Mouse (Mus musculus) lung, embryonic 15.5 days (tissue): Measurements from ENCODE around the gene Git1. TPM values are rescaled to one million over a fixed set of nuclear protein-coding genes. Genes with fewer than 3 reads are reported as not detected.

Experiments
- ATAC-seq: fragments of 200-750 bp; cut with Nextera tagmentation; 2 replicates; pipeline ENCODE4 v1.8.0; 2017; ENCODE audit warnings: moderate number of reproducible peaks, borderline replicate concordance; ENCODE audit not compliant: low FRiP score, low TSS enrichment; ENCODE audit errors: extremely low read depth
- H3K27ac ChIP-seq: fragments of 300-500 bp; sonication (generic); 2 replicates; pipeline ENCODE4 v1.5.1; 2015; ENCODE audit warnings: moderate library complexity, mild to moderate bottlenecking, inconsistent platforms
- H3K27me3 ChIP-seq: fragments of 300-500 bp; sonication (generic); 2 replicates; pipeline ENCODE4 v1.6.1; 2015; ENCODE audit warnings: inconsistent platforms
- H3K36me3 ChIP-seq: fragments of 300-500 bp; sonication (generic); 2 replicates; pipeline ENCODE4 v1.6.1; 2015; ENCODE audit warnings: inconsistent platforms
- H3K4me1 ChIP-seq: fragments of 300-500 bp; sonication (generic); 2 replicates; pipeline ENCODE4 v1.6.1; 2015; ENCODE audit warnings: inconsistent platforms
- H3K4me2 ChIP-seq: fragments of 300-500 bp; sonication (generic); 2 replicates; pipeline ENCODE4 v1.6.1; 2015; ENCODE audit warnings: inconsistent platforms, mild to moderate bottlenecking, moderate library complexity
- H3K4me3 ChIP-seq: fragments of 300-500 bp; sonication (generic); 2 replicates; pipeline ENCODE4 v1.5.1; 2015; ENCODE audit warnings: mild to moderate bottlenecking, inconsistent platforms
- H3K9ac ChIP-seq: fragments of 300-500 bp; sonication (generic); 2 replicates; pipeline ENCODE4 v1.6.1; 2015; ENCODE audit warnings: inconsistent platforms
- H3K9me3 ChIP-seq: fragments of 300-500 bp; sonication (generic); 2 replicates; pipeline ENCODE4 v1.6.1; 2016; ENCODE audit warnings: inconsistent platforms
- WGBS: fragments of 180-500 bp; shearing (Covaris S2); methylation state at CpG from one replicate; pipeline ENCODE4 v1.1.7; 2015; 5-methylcytosine and 5-hydroxymethylcytosine counted together
- polyA plus RNA-seq: library from polyadenylated mRNA; unstranded; fragments of >200 nt; fragmentation: Nextera tagmentation; extraction: Ambion mirVana; gene quantifications from 2 replicates; pipeline ENCODE4 v1.2.1, GENCODE M21; 2015

Gene Git1
- polyA plus RNA-seq, 1 experiment from 2014 or later: 9.5 TPM

DNA sequence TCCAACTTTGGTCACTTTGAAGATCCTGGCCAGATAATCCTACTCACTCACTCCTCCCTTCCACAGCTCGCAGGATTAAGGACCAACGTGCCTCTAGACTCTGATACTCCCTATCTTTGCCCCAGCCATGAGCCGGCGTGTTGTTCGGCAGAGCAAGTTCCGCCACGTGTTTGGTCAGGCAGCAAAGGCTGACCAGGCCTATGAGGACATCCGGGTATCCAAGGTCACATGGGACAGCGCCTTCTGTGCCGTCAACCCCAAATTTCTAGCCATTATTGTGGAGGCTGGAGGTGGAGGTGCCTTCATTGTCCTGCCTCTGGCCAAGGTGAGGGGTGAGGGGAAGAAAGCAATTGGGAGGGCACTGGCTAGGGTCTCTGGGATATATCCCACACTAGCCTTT is 29.6 kb upstream of the Git1 start:
- Histone ChIP-seq H3K27me3 (peaks cover 82% of the 10 kb centered on the region), H3K36me3 (no peaks in the 10 kb centered on the region), H3K9ac (no peak overlapping the region), H3K27ac (no peak overlapping the region), H3K4me3 (no peak overlapping the region), H3K4me2 (no peak overlapping the region), H3K4me1 (peaks cover 32% of the 10 kb centered on the region; the same call in 1 of the 2 replicates), H3K9me3 (no peaks in the 10 kb centered on the region)
- WGBS: 75% methylated on average over 10 of the region's 10 CpGs
- ATAC-seq: no peak

- no peaks in the 10 kb centered on the region for H3K9me3 ChIP-seq
- H3K4me2 ChIP-seq: no peak overlapping the region
- H3K36me3 ChIP-seq: no peaks in the 10 kb centered on the region
- peaks cover 89% of the 10 kb centered on the region for H3K27me3 ChIP-seq
- WGBS: 26% methylated on average over 4 of the region's 4 CpGs
- peaks cover 32% of the 10 kb centered on the region; the same call in 1 of the 2 replicates for H3K4me1 ChIP-seq
- H3K27ac ChIP-seq: no peak overlapping the region
- H3K4me3 ChIP-seq: no peak overlapping the region
- ATAC-seq: no peak
- no peak overlapping the region for H3K9ac ChIP-seq
Measured at GRCm38 (mm10) chr11:77464684-77465083, 28.7 kb upstream of the Git1 start.

- Histone ChIP-seq H3K4me3 (no peak overlapping the region), H3K36me3 (no peaks in the 10 kb centered on the region), H3K4me1 (peaks cover 32% of the 10 kb centered on the region; the same call in 1 of the 2 replicates), H3K4me2 (no peak overlapping the region), H3K27ac (no peak overlapping the region), H3K9ac (no peak overlapping the region), H3K9me3 (no peaks in the 10 kb centered on the region), H3K27me3 (peaks cover 89% of the 10 kb centered on the region)
- 64% methylated on average over 3 of the region's 3 CpGs for WGBS
- no peak for ATAC-seq
Measured at GRCm38 (mm10) chr11:77465111-77465510, 28.3 kb upstream of the Git1 start.

- Histone ChIP-seq H3K9ac (no peak overlapping the region), H3K9me3 (no peaks in the 10 kb centered on the region), H3K4me1 (peaks cover 32% of the 10 kb centered on the region; the same call in 1 of the 2 replicates), H3K4me3 (no peak overlapping the region), H3K27me3 (peaks cover 76% of the 10 kb centered on the region), H3K27ac (no peak overlapping the region), H3K36me3 (peaks cover 4% of the 10 kb centered on the region), H3K4me2 (peak overlapping the region; percentile 42; the same call in 1 of the 2 replicates)
- ATAC-seq: no peak
- 32% methylated on average over 9 of the region's 9 CpGs for WGBS
Measured at GRCm38 (mm10) chr11:77466544-77466943, 26.8 kb upstream of the Git1 start.

DNA sequence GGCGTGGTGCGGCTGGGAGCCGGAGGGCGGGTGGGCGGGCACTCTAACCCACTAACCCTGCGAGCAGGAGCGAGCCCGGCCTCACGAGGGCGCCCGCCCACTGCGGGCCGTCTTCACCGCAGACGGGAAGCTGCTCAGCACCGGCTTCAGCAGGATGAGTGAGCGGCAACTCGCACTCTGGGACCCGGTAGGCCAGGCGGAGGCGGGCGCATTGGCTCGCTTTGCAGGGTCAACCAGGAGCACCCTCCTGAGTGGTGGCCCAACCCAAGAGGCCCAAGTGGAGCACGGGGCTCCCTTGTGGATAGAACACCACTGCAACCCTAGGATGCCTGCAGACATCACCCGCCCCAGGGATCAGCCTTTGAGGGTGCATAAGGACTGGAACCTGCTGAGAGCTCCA is 26.2 kb upstream of the Git1 start:
- no peak for ATAC-seq
- peaks cover 9% of the 10 kb centered on the region for H3K36me3 ChIP-seq
- no peak overlapping the region for H3K4me3 ChIP-seq
- no peaks in the 10 kb centered on the region for H3K9me3 ChIP-seq
- no peak overlapping the region for H3K27ac ChIP-seq
- H3K27me3 ChIP-seq: peaks cover 70% of the 10 kb centered on the region
- 3% methylated on average over 25 of the region's 25 CpGs for WGBS
- peak overlapping the region; percentile 42 for H3K4me2 ChIP-seq
- no peak overlapping the region for H3K9ac ChIP-seq
- H3K4me1 ChIP-seq: peaks cover 27% of the 10 kb centered on the region; the same call in 1 of the 2 replicates

DNA sequence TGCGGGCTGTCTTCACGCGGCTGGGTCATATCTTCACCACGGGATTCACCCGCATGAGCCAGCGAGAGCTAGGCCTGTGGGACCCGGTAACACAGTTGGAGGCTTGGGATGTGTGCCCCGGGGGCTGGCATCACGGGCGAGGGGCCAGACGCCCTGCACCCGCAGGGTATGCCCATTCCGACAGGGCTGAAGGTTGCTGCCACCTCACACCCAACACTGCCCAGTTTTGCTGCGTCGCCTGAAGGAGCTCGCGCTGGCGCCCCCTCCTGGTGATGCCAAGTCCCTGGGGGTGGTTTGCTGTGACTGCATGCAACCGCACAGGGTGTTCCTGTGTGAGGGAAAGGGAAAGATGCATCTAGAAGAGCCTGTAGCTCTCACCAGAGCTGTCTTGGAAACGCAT is 25.6 kb upstream of the Git1 start:
- Histone ChIP-seq H3K4me3 (no peak overlapping the region), H3K4me2 (peak overlapping the region; percentile 42), H3K27ac (no peak overlapping the region), H3K9me3 (no peaks in the 10 kb centered on the region), H3K4me1 (peaks cover 24% of the 10 kb centered on the region; the same call in 1 of the 2 replicates), H3K27me3 (peaks cover 63% of the 10 kb centered on the region), H3K36me3 (peaks cover 12% of the 10 kb centered on the region), H3K9ac (no peak overlapping the region)
- ATAC-seq: no peak
- WGBS: 14% methylated on average over 20 of the region's 20 CpGs

GRCm38 (mm10) chr11:77468397-77468796 is 25.0 kb upstream of the Git1 start:
- Histone ChIP-seq H3K27ac (no peak overlapping the region), H3K4me1 (peaks cover 20% of the 10 kb centered on the region; the same call in 1 of the 2 replicates), H3K4me2 (no peak overlapping the region), H3K4me3 (no peak overlapping the region), H3K36me3 (peaks cover 12% of the 10 kb centered on the region), H3K27me3 (peaks cover 57% of the 10 kb centered on the region), H3K9me3 (no peaks in the 10 kb centered on the region), H3K9ac (no peak overlapping the region)
- WGBS: 77% methylated on average over 9 of the region's 9 CpGs
- no peak for ATAC-seq

- H3K27ac ChIP-seq: no peak overlapping the region
- peaks cover 28% of the 10 kb centered on the region for H3K27me3 ChIP-seq
- H3K9ac ChIP-seq: no peak overlapping the region
- peaks cover 12% of the 10 kb centered on the region for H3K36me3 ChIP-seq
- ATAC-seq: no peak
- H3K9me3 ChIP-seq: no peaks in the 10 kb centered on the region
- H3K4me1 ChIP-seq: peaks cover 9% of the 10 kb centered on the region; the same call in 1 of the 2 replicates
- 68% methylated on average over 29 of the region's 29 CpGs for WGBS
- no peak overlapping the region for H3K4me3 ChIP-seq
- no peak overlapping the region for H3K4me2 ChIP-seq
Measured at GRCm38 (mm10) chr11:77471407-77471806, 22.0 kb upstream of the Git1 start.

GRCm38 (mm10) chr11:77472775-77473174 is 20.6 kb upstream of the Git1 start:
- H3K4me3 ChIP-seq: no peak overlapping the region
- ATAC-seq: no peak
- H3K9me3 ChIP-seq: no peaks in the 10 kb centered on the region
- H3K27ac ChIP-seq: no peak overlapping the region
- H3K9ac ChIP-seq: no peak overlapping the region
- no peak overlapping the region for H3K4me2 ChIP-seq
- peaks cover 12% of the 10 kb centered on the region for H3K36me3 ChIP-seq
- peaks cover 15% of the 10 kb centered on the region for H3K27me3 ChIP-seq
- 84% methylated on average over 16 of the region's 16 CpGs for WGBS
- peaks cover 2% of the 10 kb centered on the region; the same call in 1 of the 2 replicates for H3K4me1 ChIP-seq

DNA sequence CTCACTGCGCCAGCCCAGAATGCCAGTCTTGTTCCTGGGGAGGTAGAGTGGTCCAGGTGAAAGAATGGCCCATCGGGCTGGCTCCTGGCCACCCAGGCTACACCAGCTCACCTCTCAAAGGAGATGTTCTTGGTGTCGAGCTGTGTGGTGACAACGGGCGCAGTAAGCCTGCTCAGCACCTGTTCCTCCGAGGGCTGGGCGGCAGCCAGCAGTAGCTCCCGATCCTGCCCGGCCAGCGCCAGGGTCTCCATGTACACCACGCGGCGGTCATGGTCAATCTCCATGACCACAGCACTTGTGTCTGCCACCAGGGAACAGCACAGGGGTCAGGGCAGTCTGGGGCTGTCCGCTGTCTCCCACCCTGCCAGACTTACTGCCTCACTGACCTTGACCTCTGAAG is 17.1 kb upstream of the Git1 start:
- no peaks in the 10 kb centered on the region for H3K27me3 ChIP-seq
- no peak overlapping the region for H3K4me2 ChIP-seq
- ATAC-seq: no peak; the same call in 1 of the 2 replicates
- H3K4me3 ChIP-seq: no peak overlapping the region
- H3K36me3 ChIP-seq: peaks cover 11% of the 10 kb centered on the region
- no peak overlapping the region for H3K27ac ChIP-seq
- WGBS: 94% methylated on average over 14 of the region's 14 CpGs
- no peak overlapping the region for H3K9ac ChIP-seq
- H3K4me1 ChIP-seq: no peaks in the 10 kb centered on the region
- H3K9me3 ChIP-seq: no peaks in the 10 kb centered on the region

GRCm38 (mm10) chr11:77476895-77477294 is 16.5 kb upstream of the Git1 start:
- no peaks in the 10 kb centered on the region for H3K27me3 ChIP-seq
- no peak overlapping the region for H3K4me2 ChIP-seq
- no peaks in the 10 kb centered on the region for H3K4me1 ChIP-seq
- H3K9me3 ChIP-seq: no peaks in the 10 kb centered on the region
- H3K9ac ChIP-seq: no peak overlapping the region
- WGBS: 82% methylated on average over 6 of the region's 6 CpGs
- no peak overlapping the region for H3K27ac ChIP-seq
- ATAC-seq: no peak
- H3K36me3 ChIP-seq: peaks cover 5% of the 10 kb centered on the region
- H3K4me3 ChIP-seq: no peak overlapping the region

GRCm38 (mm10) chr11:77483043-77483442 is 10.3 kb upstream of the Git1 start:
- Histone ChIP-seq H3K36me3 (no peaks in the 10 kb centered on the region), H3K4me1 (peaks cover 38% of the 10 kb centered on the region), H3K27me3 (no peaks in the 10 kb centered on the region), H3K27ac (no peak overlapping the region), H3K9ac (no peak overlapping the region), H3K9me3 (no peaks in the 10 kb centered on the region), H3K4me2 (no peak overlapping the region), H3K4me3 (no peak overlapping the region)
- WGBS: 51% methylated on average over 3 of the region's 3 CpGs
- no peak for ATAC-seq
